Mouse (Mus musculus) c-Kit-positive CD71-positive TER-119-negative erythroid progenitor cells, embryonic 14.5 days (primary cell): ENCODE measurements around the gene Irf2bpl.

ENCODE experiments used
- DNase-seq: peaks from one replicate; pipeline ENCODE4 v3.0.0-alpha.2; 2013; ENCODE audit warnings: low read depth

The Irf2bpl gene

GRCm38 (mm10) chr12:86884197-86885058, at the start of gene Irf2bpl:
Gene Irf2bpl, minus strand, starts transcription at chr12:86884798.
- no peak for DNase-seq

GRCm38 (mm10) chr12:86932575-86932952, 48.0 kb upstream of the Irf2bpl start:
- DNase-seq: no peak

GRCm38 (mm10) chr12:86931919-86932574, 47.4 kb upstream of the Irf2bpl start:
- no peak for DNase-seq

GRCm38 (mm10) chr12:86930934-86931729, 46.5 kb upstream of the Irf2bpl start:
- no peak for DNase-seq

- peak; percentile 56 for DNase-seq
Measured at GRCm38 (mm10) chr12:86923837-86924236, 39.2 kb upstream of the Irf2bpl start.

- no peak for DNase-seq
Measured at GRCm38 (mm10) chr12:86918983-86919722, 34.6 kb upstream of the Irf2bpl start.

GRCm38 (mm10) chr12:86918361-86918967, 33.9 kb upstream of the Irf2bpl start:
- no peak for DNase-seq

- no peak for DNase-seq
Measured at GRCm38 (mm10) chr12:86916796-86917573, 32.4 kb upstream of the Irf2bpl start.

GRCm38 (mm10) chr12:86915617-86916016, 31.0 kb upstream of the Irf2bpl start:
- no peak for DNase-seq

- no peak for DNase-seq
Measured at GRCm38 (mm10) chr12:86914756-86915155, 30.2 kb upstream of the Irf2bpl start.

- no peak for DNase-seq
Measured at GRCm38 (mm10) chr12:86914351-86914750, 29.8 kb upstream of the Irf2bpl start.

- no peak for DNase-seq
Measured at GRCm38 (mm10) chr12:86912335-86913093, 27.9 kb upstream of the Irf2bpl start.

GRCm38 (mm10) chr12:86911482-86911931, 26.9 kb upstream of the Irf2bpl start:
- no peak for DNase-seq

- peak; percentile 72 for DNase-seq
Measured at GRCm38 (mm10) chr12:86906395-86906794, 21.8 kb upstream of the Irf2bpl start.

GRCm38 (mm10) chr12:86905876-86906275, 21.3 kb upstream of the Irf2bpl start:
- DNase-seq: no peak

- DNase-seq: no peak
Measured at GRCm38 (mm10) chr12:86905203-86905602, 20.6 kb upstream of the Irf2bpl start.

GRCm38 (mm10) chr12:86903828-86904806, 19.5 kb upstream of the Irf2bpl start:
- no peak for DNase-seq

GRCm38 (mm10) chr12:86899461-86900179, 15.0 kb upstream of the Irf2bpl start:
- DNase-seq: no peak
